Mouse (Mus musculus) testis, postnatal 14 days (tissue): Measurements from ENCODE around the gene Gsk3a.
A peak's percentile ranks its signal among the peaks of the same experiment; 100 is the strongest.
"Not testable (repeated sequence)": the region's sequence is repeated elsewhere in the genome, so short reads cannot be mapped to it uniquely, and the experiment has no call there.

Experiments used
- DNase-seq: peaks from one replicate; pipeline ENCODE4 v3.0.0; 2021; ENCODE audit warnings: low spot score

The Gsk3a gene

GRCm38 (mm10) chr7:25273259-25274241 lies 35.9 kb upstream of the Gsk3a start:
- DNase-seq, result no peak

- DNase-seq, result peak; percentile 19
Measured at GRCm38 (mm10) chr7:25272445-25273258, 35.0 kb upstream of the Gsk3a start.

GRCm38 (mm10) chr7:25271651-25272444 lies 34.2 kb upstream of the Gsk3a start:
- peak; percentile 22 for DNase-seq

- DNase-seq, result peak; percentile 21
Measured at GRCm38 (mm10) chr7:25270652-25271633, 33.3 kb upstream of the Gsk3a start.

- DNase-seq, result peak; percentile 29
Measured at GRCm38 (mm10) chr7:25269545-25270271, 32.1 kb upstream of the Gsk3a start.

GRCm38 (mm10) chr7:25269029-25269428 lies 31.4 kb upstream of the Gsk3a start:
- peak; percentile 24 for DNase-seq

GRCm38 (mm10) chr7:25268588-25268987 lies 30.9 kb upstream of the Gsk3a start:
- no peak for DNase-seq

- DNase-seq, result peak; percentile 100
Measured at GRCm38 (mm10) chr7:25267751-25268463, 30.3 kb upstream of the Gsk3a start.

- DNase-seq, result peak; percentile 98
Measured at GRCm38 (mm10) chr7:25267301-25267750, 29.7 kb upstream of the Gsk3a start, which contains the start of gene Cic. Cic (plus strand) TSS chr7:25267704.

GRCm38 (mm10) chr7:25266180-25266962 lies 28.7 kb upstream of the Gsk3a start:
- no peak for DNase-seq

- DNase-seq, result not testable (repeated sequence)
Measured at GRCm38 (mm10) chr7:25265743-25266142, 28.1 kb upstream of the Gsk3a start.

- DNase-seq, result no peak
Measured at GRCm38 (mm10) chr7:25263968-25264870, 26.6 kb upstream of the Gsk3a start.

GRCm38 (mm10) chr7:25261896-25262295 lies 24.2 kb upstream of the Gsk3a start:
- DNase-seq, result no peak

- no peak for DNase-seq
Measured at GRCm38 (mm10) chr7:25251822-25252221, 14.2 kb upstream of the Gsk3a start.

GRCm38 (mm10) chr7:25251071-25251791 lies 13.6 kb upstream of the Gsk3a start:
- DNase-seq, result peak; percentile 63

- peak; percentile 90 for DNase-seq
Measured at GRCm38 (mm10) chr7:25250141-25250972, 12.7 kb upstream of the Gsk3a start, which contains the start of gene Erf. Erf (minus strand) TSS chr7:25250761.
